Comparison of ENCODE assay signal across 9 mouse cellular contexts in genomic region chr8:111735335-111735761, GRCm38 (mm10). TPM values are rescaled to one million over a fixed set of nuclear protein-coding genes. Genes with fewer than 3 reads are reported as not detected.
DNase-seq lines count a peak whose midpoint lies in the region; ATAC-seq and TF ChIP-seq lines count a peak whose summit lies in the region.
"Had no signal": no experiment of that assay in that cellular context is flagged by ENCODE, and none has a peak within 500 bp of the region (broad histone marks: within the 10 kb centered on the region; RNA-seq: fewer than 3 reads in every experiment).

No protein-coding gene starts in this region.

- H3K27ac ChIP-seq in heart, embryonic 13.5 days (replicated peaks): peak overlapping the region; percentile 98
- peak overlapping the region; percentile 93 for H3K27ac ChIP-seq in kidney, postnatal 0 days
- peak overlapping the region; percentile 81 for H3K27ac ChIP-seq in neural tube, embryonic 13.5 days (replicated peaks)

- peaks cover 90% of the 10 kb centered on the region for H3K4me1 ChIP-seq in heart, embryonic 13.5 days
- H3K4me1 ChIP-seq in kidney, postnatal 0 days (replicated peaks; ENCODE audit: insufficient read depth, low read length): peaks cover 76% of the 10 kb centered on the region
- peaks cover 96% of the 10 kb centered on the region for H3K4me1 ChIP-seq in neural tube, embryonic 13.5 days (replicated peaks)

- TF ChIP-seq CTCF in kidney, postnatal 0 days (IDR thresholded peaks at IDR 0.05; ENCODE audit: low read depth): peak; percentile 49

- H3K9me3 ChIP-seq in heart, embryonic 13.5 days: no peaks in the 10 kb centered on the region
- H3K9me3 ChIP-seq in kidney, postnatal 0 days (replicated peaks; ENCODE audit: low read length): no peaks in the 10 kb centered on the region
- no peaks in the 10 kb centered on the region for H3K9me3 ChIP-seq in neural tube, embryonic 13.5 days

- peak overlapping the region; percentile 97 for H3K9ac ChIP-seq in heart, embryonic 13.5 days
- 0 out of 2 replicates have a peak overlapping the region, but pooled peaks have one; percentile 15 for H3K9ac ChIP-seq in kidney, postnatal 0 days (ENCODE audit: low read depth, low read length)
- H3K9ac ChIP-seq in neural tube, embryonic 13.5 days: peak overlapping the region; percentile 88

- WGBS in heart, embryonic 13.5 days: 35% methylated on average over 8 of the region's 8 CpGs
- 39% methylated on average over 8 of the region's 8 CpGs for WGBS in kidney, postnatal 0 days
- WGBS in neural tube, embryonic 13.5 days: 66% methylated on average over 8 of the region's 8 CpGs

- H3K4me3 ChIP-seq in heart, embryonic 13.5 days: no peak overlapping the region
- no peak overlapping the region for H3K4me3 ChIP-seq in kidney, postnatal 0 days (replicated peaks; ENCODE audit: low read depth, low read length)
- H3K4me3 ChIP-seq in neural tube, embryonic 13.5 days: no peak overlapping the region

- no peak for ATAC-seq in heart, embryonic 13.5 days (ENCODE audit: extremely low read depth, insufficient number of reproducible peaks, low FRiP score, low TSS enrichment)
- no peak for ATAC-seq in kidney, postnatal 0 days (replicated peaks; ENCODE audit: low FRiP score, low read depth)
- no peak for ATAC-seq in neural tube, embryonic 13.5 days (ENCODE audit: low read depth)
- ATAC-seq in frontal cortex, adult (ENCODE audit: low TSS enrichment): no peak; the same call in 1 of the 2 replicates

- peak overlapping the region; percentile 49 for H3K4me2 ChIP-seq in heart, embryonic 13.5 days
- peak overlapping the region; percentile 88 for H3K4me2 ChIP-seq in kidney, postnatal 0 days (ENCODE audit: low read length)
- H3K4me2 ChIP-seq in neural tube, embryonic 13.5 days: 0 out of 2 replicates have a peak overlapping the region, but pooled peaks have one; percentile 11

- peak; percentile 25 for DNase-seq in cerebellum, adult 11 months
- DNase-seq in cerebellum, postnatal 10 days: no peak
- DNase-seq in MN1 (ENCODE audit: low spot score): peak; percentile 53
- peak; percentile 61 for DNase-seq in kidney, postnatal 0 days (ENCODE audit: low spot score)
- no peak for DNase-seq in right cerebral cortex, adult 2 months (ENCODE audit: low spot score in 2 of 2)

- no peaks in the 10 kb centered on the region for H3K36me3 ChIP-seq in heart, embryonic 13.5 days
- H3K36me3 ChIP-seq in kidney, postnatal 0 days (ENCODE audit: insufficient read depth, low read length): no peaks in the 10 kb centered on the region
- no peaks in the 10 kb centered on the region for H3K36me3 ChIP-seq in neural tube, embryonic 13.5 days

- H3K27me3 ChIP-seq in heart, embryonic 13.5 days (replicated peaks): no peaks in the 10 kb centered on the region
- H3K27me3 ChIP-seq in kidney, postnatal 0 days (ENCODE audit: insufficient read depth, low read length): no peaks in the 10 kb centered on the region
- no peaks in the 10 kb centered on the region for H3K27me3 ChIP-seq in neural tube, embryonic 13.5 days

RNA-seq across cellular contexts. Expression of gene Bcar1, which starts 8.3 kb away (rescaled TPM):
- polyA plus RNA-seq in heart, embryonic 13.5 days (2015; fragmentation: Nextera tagmentation; extraction: Ambion mirVana): 40.2 and 43.4 TPM in 2 replicates
- 48.7 and 49.1 TPM in 2 replicates for polyA plus RNA-seq in kidney, postnatal 0 days (2015; fragmentation: Nextera tagmentation; extraction: Ambion mirVana)
- 51.0 and 51.6 TPM in 2 replicates for polyA plus RNA-seq in neural tube, embryonic 13.5 days (2015; fragmentation: Nextera tagmentation; extraction: Ambion mirVana)

RNA-seq across cellular contexts. Expression of gene Ctrb1, which starts 44.5 kb away (rescaled TPM):
- polyA plus RNA-seq in heart, embryonic 13.5 days (2015; fragmentation: Nextera tagmentation; extraction: Ambion mirVana): 1.9 TPM in 1 of 2 replicates, not detected in the other
- polyA plus RNA-seq in kidney, postnatal 0 days (2015; fragmentation: Nextera tagmentation; extraction: Ambion mirVana): not detected in 2 replicates
- not detected in 2 replicates for polyA plus RNA-seq in neural tube, embryonic 13.5 days (2015; fragmentation: Nextera tagmentation; extraction: Ambion mirVana)
- polyA plus RNA-seq: limb, embryonic 11.5 days had no signal

Comparison
In these comparisons a context has a peak if more than half of its experiments do, and no peak if none do; other contexts are left out.
1. DNase-seq: peak in cerebellum, adult 11 months (single experiment), MN1 (single experiment) and kidney, postnatal 0 days (single experiment); none in cerebellum, postnatal 10 days (0 of 2) and right cerebral cortex, adult 2 months (0 of 2).
2. H3K4me2 ChIP-seq: peak in every context shown above with its lines; median percentile 88 in kidney, postnatal 0 days; 49 in heart, embryonic 13.5 days; 11 in neural tube, embryonic 13.5 days.
3. H3K9ac ChIP-seq: peak in every context shown above with its lines; median percentile 97 in heart, embryonic 13.5 days; 88 in neural tube, embryonic 13.5 days; 15 in kidney, postnatal 0 days.
4. Peak in every context shown above with its lines, with median percentiles within 50 percentile points of each other: H3K27ac ChIP-seq.